Mouse (Mus musculus): Measurements from ENCODE around the gene Mex3b. TPM values are rescaled to one million over a fixed set of nuclear protein-coding genes. Genes with fewer than 3 reads are reported as not detected.

Gene Mex3b
- polyA plus RNA-seq (2017; shearing (Covaris generic)): 1.2 TPM

DNA sequence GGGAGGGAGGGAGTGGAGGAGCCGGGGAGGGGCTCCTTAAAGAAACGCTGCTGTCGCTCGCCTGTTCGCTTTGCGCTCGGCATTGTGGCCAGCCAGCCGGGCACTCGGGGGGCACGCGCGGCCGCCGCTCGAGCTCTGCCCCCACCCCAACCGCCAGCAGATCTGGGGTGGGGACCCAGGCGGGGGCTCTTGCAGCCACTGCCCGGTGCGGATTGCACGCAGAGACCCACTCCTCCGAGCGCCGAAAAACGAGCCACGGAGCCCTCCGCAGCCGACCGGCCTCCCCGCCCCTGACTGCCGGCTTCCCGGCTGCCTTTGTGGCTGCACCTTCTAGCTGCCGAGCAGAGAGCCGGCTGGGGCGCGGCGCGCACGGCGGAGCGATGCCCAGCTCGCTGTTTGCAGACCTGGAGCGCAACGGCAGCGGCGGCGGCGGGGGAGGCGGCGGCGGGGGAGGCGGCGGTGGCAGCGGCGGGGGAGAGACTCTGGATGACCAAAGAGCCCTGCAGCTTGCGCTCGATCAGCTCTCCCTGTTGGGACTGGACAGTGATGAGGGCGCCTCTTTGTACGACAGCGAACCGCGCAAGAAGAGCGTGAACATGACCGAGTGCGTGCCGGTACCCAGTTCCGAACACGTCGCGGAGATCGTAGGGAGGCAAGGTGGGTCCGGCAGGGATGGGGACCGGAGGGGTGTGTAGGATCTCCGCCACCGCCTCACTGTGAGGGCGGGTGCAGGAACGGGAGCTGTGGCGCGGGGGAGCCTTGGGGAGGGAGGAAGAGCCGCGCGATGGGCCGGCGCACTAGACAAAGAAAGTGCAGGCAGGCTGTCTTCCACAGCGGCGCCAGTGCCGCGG lies at the start of gene Mex3b:
Mex3b (plus strand) TSS at position 63 of the 851 bp plus-strand sequence.

Other genes starting within 250 kb of the Mex3b start
- not detected for gene Saxo2, start 218.8 kb upstream of the Mex3b start, polyA plus RNA-seq (2017; shearing (Covaris generic))
- 46.9 TPM for gene Efl1, start 218.7 kb upstream of the Mex3b start, polyA plus RNA-seq (2017; shearing (Covaris generic))

All from activated CD4-positive, CD25-positive, alpha-beta regulatory T cell, adult 9 weeks (primary cell).